Mouse (Mus musculus): ENCODE data around the gene Ap4m1. TPM values are rescaled to one million over a fixed set of nuclear protein-coding genes. Genes with fewer than 3 reads are reported as not detected.
"Not testable (repeated sequence)": the region's sequence is repeated elsewhere in the genome, so short reads cannot be mapped to it uniquely, and the experiment has no call there.

Gene Ap4m1
- polyA plus RNA-seq, 1 experiment from 2014 or later = 12.6 TPM

- no peak overlapping the region for H3K4me2 ChIP-seq
- 84% methylated on average over 3 of the region's 3 CpGs for WGBS
- no peaks in the 10 kb centered on the region for H3K36me3 ChIP-seq
- H3K9me3 ChIP-seq (replicated peaks) = peaks cover 17% of the 10 kb centered on the region
- no peak for ATAC-seq (ENCODE audit: insufficient number of reproducible peaks, low FRiP score)
- no peaks in the 10 kb centered on the region for H3K4me1 ChIP-seq (replicated peaks)
- no peak overlapping the region for H3K9ac ChIP-seq
- no peak overlapping the region for H3K4me3 ChIP-seq
- no peaks in the 10 kb centered on the region for H3K27me3 ChIP-seq (replicated peaks)
- no peak overlapping the region for H3K27ac ChIP-seq (ENCODE audit: poor library complexity, severe bottlenecking)
Measured at GRCm38 (mm10) chr5:138202086-138202485, 30.3 kb downstream of the Ap4m1 start.

GRCm38 (mm10) chr5:138207253-138207652 lies 35.5 kb downstream of the Ap4m1 start:
- Histone ChIP-seq H3K4me3 (no peak overlapping the region), H3K9ac (no peak overlapping the region), H3K9me3 (replicated peaks) (peaks cover 25% of the 10 kb centered on the region), H3K27me3 (replicated peaks) (no peaks in the 10 kb centered on the region), H3K4me1 (replicated peaks) (no peaks in the 10 kb centered on the region), H3K4me2 (no peak overlapping the region), H3K36me3 (no peaks in the 10 kb centered on the region), H3K27ac (ENCODE audit: poor library complexity, severe bottlenecking) (no peak overlapping the region)
- 73% methylated on average over 1 of the region's 1 CpGs for WGBS
- no peak for ATAC-seq (ENCODE audit: insufficient number of reproducible peaks, low FRiP score)

- H3K27me3 ChIP-seq (replicated peaks) = no peaks in the 10 kb centered on the region
- WGBS = 72% methylated on average over 4 of the region's 4 CpGs
- H3K9ac ChIP-seq = no peak overlapping the region
- no peaks in the 10 kb centered on the region for H3K36me3 ChIP-seq
- H3K27ac ChIP-seq (ENCODE audit: poor library complexity, severe bottlenecking) = no peak overlapping the region
- H3K4me1 ChIP-seq (replicated peaks) = no peaks in the 10 kb centered on the region
- peaks cover 25% of the 10 kb centered on the region for H3K9me3 ChIP-seq (replicated peaks)
- H3K4me3 ChIP-seq = no peak overlapping the region
- no peak for ATAC-seq (ENCODE audit: insufficient number of reproducible peaks, low FRiP score)
- H3K4me2 ChIP-seq = no peak overlapping the region
Measured at GRCm38 (mm10) chr5:138207873-138208272, 36.1 kb downstream of the Ap4m1 start.

DNA sequence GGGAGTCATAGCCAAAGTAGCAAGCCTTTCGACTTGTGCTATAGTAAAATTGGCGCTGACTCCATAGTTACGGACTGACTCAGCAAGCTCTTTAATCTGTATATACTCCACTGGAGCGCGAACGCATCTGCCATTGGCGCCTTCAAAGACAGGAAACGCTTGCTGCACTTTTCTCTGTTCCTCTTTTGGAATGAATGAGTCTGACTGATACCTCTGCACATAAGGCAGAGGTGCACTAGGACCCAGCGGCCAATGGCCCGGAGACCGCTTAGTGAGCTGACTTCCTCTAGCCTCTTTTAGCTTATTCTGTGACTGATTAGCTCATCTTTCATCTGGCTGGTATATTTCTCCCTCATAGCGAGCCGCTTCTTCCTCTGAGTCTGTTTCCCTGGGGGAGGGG lies 44.8 kb downstream of the Ap4m1 start:
- H3K9ac ChIP-seq; H3K4me2 ChIP-seq; H3K4me1 ChIP-seq (replicated peaks); H3K4me3 ChIP-seq; ATAC-seq (ENCODE audit: insufficient number of reproducible peaks, low FRiP score); H3K27me3 ChIP-seq (replicated peaks); H3K36me3 ChIP-seq; H3K27ac ChIP-seq (ENCODE audit: poor library complexity, severe bottlenecking): not testable (repeated sequence)
- H3K9me3 ChIP-seq (replicated peaks) = peaks cover 32% of the 10 kb centered on the region
- WGBS = 93% methylated on average over 13 of the region's 13 CpGs

GRCm38 (mm10) chr5:138219864-138220263 lies 48.1 kb downstream of the Ap4m1 start:
- Histone ChIP-seq H3K27me3 (replicated peaks) (no peaks in the 10 kb centered on the region), H3K9ac (no peak overlapping the region), H3K4me1 (replicated peaks) (no peaks in the 10 kb centered on the region), H3K4me3 (no peak overlapping the region), H3K27ac (ENCODE audit: poor library complexity, severe bottlenecking) (no peak overlapping the region), H3K36me3 (no peaks in the 10 kb centered on the region), H3K9me3 (replicated peaks) (peaks cover 28% of the 10 kb centered on the region), H3K4me2 (no peak overlapping the region)
- 64% methylated on average over 2 of the region's 2 CpGs for WGBS
- ATAC-seq (ENCODE audit: insufficient number of reproducible peaks, low FRiP score) = no peak

DNA sequence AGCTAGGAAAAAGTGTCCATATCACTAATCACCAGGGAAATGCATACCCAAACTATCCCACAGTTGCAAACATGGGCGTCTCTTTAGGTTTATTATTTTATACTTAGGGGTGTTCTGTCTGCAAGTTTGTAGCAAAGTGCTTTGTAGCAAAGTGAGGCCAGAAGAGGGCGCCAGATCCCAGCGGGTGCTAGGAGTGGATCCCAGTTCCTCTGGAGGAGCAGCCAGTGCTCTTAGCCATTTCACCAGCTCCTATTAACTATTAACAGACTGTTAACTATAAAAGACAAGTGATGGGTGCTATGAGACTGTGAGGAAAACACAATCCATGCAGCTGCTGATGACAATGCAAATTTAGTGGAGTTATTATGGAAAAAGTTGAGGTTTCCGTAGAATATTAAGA lies 50.3 kb downstream of the Ap4m1 start:
- Histone ChIP-seq H3K4me2 (no peak overlapping the region), H3K9ac (no peak overlapping the region), H3K27ac (ENCODE audit: poor library complexity, severe bottlenecking) (no peak overlapping the region), H3K4me3 (no peak overlapping the region), H3K4me1 (replicated peaks) (no peaks in the 10 kb centered on the region), H3K36me3 (no peaks in the 10 kb centered on the region), H3K9me3 (replicated peaks) (peaks cover 6% of the 10 kb centered on the region), H3K27me3 (replicated peaks) (0 out of 2 replicates have a peak, but pooled peaks cover 4% of the 10 kb centered on the region)
- WGBS = 24% methylated on average over 4 of the region's 4 CpGs
- no peak for ATAC-seq (ENCODE audit: insufficient number of reproducible peaks, low FRiP score)

- 51% methylated on average over 3 of the region's 3 CpGs for WGBS
- Histone ChIP-seq H3K9ac (no peak overlapping the region), H3K4me3 (no peak overlapping the region), H3K27ac (ENCODE audit: poor library complexity, severe bottlenecking) (no peak overlapping the region), H3K4me1 (replicated peaks) (no peaks in the 10 kb centered on the region), H3K4me2 (no peak overlapping the region), H3K9me3 (replicated peaks) (no peaks in the 10 kb centered on the region), H3K27me3 (replicated peaks) (0 out of 2 replicates have a peak, but pooled peaks cover 4% of the 10 kb centered on the region), H3K36me3 (no peaks in the 10 kb centered on the region)
- ATAC-seq (ENCODE audit: insufficient number of reproducible peaks, low FRiP score) = no peak
Measured at GRCm38 (mm10) chr5:138223287-138223686, 51.5 kb downstream of the Ap4m1 start.

GRCm38 (mm10) chr5:138225700-138226099 lies 53.9 kb downstream of the Ap4m1 start, which contains the start of gene Nxpe5:
TSS of gene Nxpe5 (plus strand) at chr5:138225898.
- H3K27me3 ChIP-seq (replicated peaks) = 0 out of 2 replicates have a peak, but pooled peaks cover 4% of the 10 kb centered on the region
- ATAC-seq (ENCODE audit: insufficient number of reproducible peaks, low FRiP score) = no peak
- H3K36me3 ChIP-seq = no peaks in the 10 kb centered on the region
- H3K4me2 ChIP-seq = no peak within 1 kb of the TSS
- WGBS = 65% methylated on average over 2 of the region's 2 CpGs
- H3K9me3 ChIP-seq (replicated peaks) = no peaks in the 10 kb centered on the region
- no peak within 1 kb of the TSS for H3K9ac ChIP-seq
- no peak within 1 kb of the TSS for H3K4me3 ChIP-seq
- H3K27ac ChIP-seq (ENCODE audit: poor library complexity, severe bottlenecking) = no peak within 1 kb of the TSS
- H3K4me1 ChIP-seq (replicated peaks) = no peaks in the 10 kb centered on the region

DNA sequence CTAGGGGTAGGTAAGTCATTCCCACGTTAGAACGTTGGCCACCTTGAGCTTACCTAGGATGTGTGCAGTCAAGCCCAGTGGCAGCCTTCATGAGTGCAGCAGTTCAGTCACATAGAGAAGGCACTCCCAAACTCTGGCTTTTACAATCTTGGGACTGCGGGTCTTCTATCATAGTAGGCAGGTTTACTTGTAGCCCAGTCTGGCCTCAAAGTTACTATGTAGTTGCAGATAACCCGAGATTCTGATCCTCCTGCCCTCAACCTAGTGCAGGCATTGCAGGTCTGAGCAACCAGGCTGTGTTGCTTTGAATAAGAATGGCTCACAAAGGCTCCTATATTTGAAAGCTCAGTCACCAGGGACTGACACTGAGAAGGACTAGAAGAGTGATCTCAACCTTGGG lies 54.7 kb downstream of the Ap4m1 start:
- Histone ChIP-seq H3K9ac (no peak overlapping the region), H3K27ac (ENCODE audit: poor library complexity, severe bottlenecking) (no peak overlapping the region), H3K4me2 (no peak overlapping the region), H3K27me3 (replicated peaks) (0 out of 2 replicates have a peak, but pooled peaks cover 4% of the 10 kb centered on the region), H3K36me3 (no peaks in the 10 kb centered on the region), H3K9me3 (replicated peaks) (no peaks in the 10 kb centered on the region), H3K4me1 (replicated peaks) (no peaks in the 10 kb centered on the region), H3K4me3 (no peak overlapping the region)
- WGBS = 71% methylated on average over 4 of the region's 4 CpGs
- no peak for ATAC-seq (ENCODE audit: insufficient number of reproducible peaks, low FRiP score)

- WGBS = 36% methylated on average over 2 of the region's 2 CpGs
- H3K27me3 ChIP-seq (replicated peaks) = 0 out of 2 replicates have a peak, but pooled peaks cover 4% of the 10 kb centered on the region
- no peaks in the 10 kb centered on the region for H3K9me3 ChIP-seq (replicated peaks)
- H3K36me3 ChIP-seq = no peaks in the 10 kb centered on the region
- H3K27ac ChIP-seq (ENCODE audit: poor library complexity, severe bottlenecking) = no peak overlapping the region
- no peaks in the 10 kb centered on the region for H3K4me1 ChIP-seq (replicated peaks)
- no peak overlapping the region for H3K4me2 ChIP-seq
- H3K4me3 ChIP-seq = no peak overlapping the region
- ATAC-seq (ENCODE audit: insufficient number of reproducible peaks, low FRiP score) = no peak
- no peak overlapping the region for H3K9ac ChIP-seq
Measured at GRCm38 (mm10) chr5:138227367-138227766, 55.6 kb downstream of the Ap4m1 start.

DNA sequence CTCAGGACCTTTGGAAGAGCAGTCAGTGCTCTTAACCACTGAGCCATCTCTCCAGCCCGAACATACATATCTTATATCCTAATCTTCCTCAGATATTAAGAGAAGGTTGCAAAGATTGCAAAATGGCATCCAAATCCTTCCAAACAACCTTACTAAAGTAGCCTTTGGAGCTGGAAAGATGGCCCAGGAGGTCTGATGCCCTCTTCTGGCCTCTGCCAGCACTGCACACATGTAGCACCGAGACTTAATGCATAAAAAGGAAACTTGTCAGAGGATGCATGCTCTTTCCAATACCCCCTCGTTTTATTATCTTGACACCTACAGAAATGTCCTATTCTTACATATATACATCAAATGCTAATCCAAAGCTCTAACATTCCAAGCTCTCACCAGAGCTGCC lies 56.2 kb downstream of the Ap4m1 start:
- Histone ChIP-seq H3K36me3 (no peaks in the 10 kb centered on the region), H3K4me3 (no peak overlapping the region), H3K9ac (no peak overlapping the region), H3K4me1 (replicated peaks) (no peaks in the 10 kb centered on the region), H3K4me2 (no peak overlapping the region), H3K9me3 (replicated peaks) (no peaks in the 10 kb centered on the region), H3K27me3 (replicated peaks) (0 out of 2 replicates have a peak, but pooled peaks cover 4% of the 10 kb centered on the region), H3K27ac (ENCODE audit: poor library complexity, severe bottlenecking) (no peak overlapping the region)
- no peak for ATAC-seq (ENCODE audit: insufficient number of reproducible peaks, low FRiP score)
- WGBS = 50% methylated on average over 3 of the region's 3 CpGs

GRCm38 (mm10) chr5:138229511-138229910 lies 57.7 kb downstream of the Ap4m1 start:
- ATAC-seq (ENCODE audit: insufficient number of reproducible peaks, low FRiP score) = no peak

More at GRCm38 (mm10) chr5:138229511-138229910, 57.7 kb downstream of the Ap4m1 start:
- H3K9ac ChIP-seq = no peak overlapping the region
- no peak overlapping the region for H3K4me2 ChIP-seq
- WGBS = 91% methylated on average over 3 of the region's 3 CpGs
- H3K4me1 ChIP-seq (replicated peaks) = no peaks in the 10 kb centered on the region
- H3K27ac ChIP-seq (ENCODE audit: poor library complexity, severe bottlenecking) = no peak overlapping the region
- 0 out of 2 replicates have a peak, but pooled peaks cover 4% of the 10 kb centered on the region for H3K27me3 ChIP-seq (replicated peaks)
- H3K4me3 ChIP-seq = no peak overlapping the region
- H3K36me3 ChIP-seq = no peaks in the 10 kb centered on the region
- no peaks in the 10 kb centered on the region for H3K9me3 ChIP-seq (replicated peaks)
